Mouse (Mus musculus): ENCODE data around the gene Apeh. TPM values are rescaled to one million over a fixed set of nuclear protein-coding genes. Genes with fewer than 3 reads are reported as not detected.
"Not testable (repeated sequence)": the region's sequence is repeated elsewhere in the genome, so short reads cannot be mapped to it uniquely, and the experiment has no call there.

The Apeh gene
- 94.2 and 118 TPM in 2 replicates for polyA plus RNA-seq (2012; rRNA removed)

DNA sequence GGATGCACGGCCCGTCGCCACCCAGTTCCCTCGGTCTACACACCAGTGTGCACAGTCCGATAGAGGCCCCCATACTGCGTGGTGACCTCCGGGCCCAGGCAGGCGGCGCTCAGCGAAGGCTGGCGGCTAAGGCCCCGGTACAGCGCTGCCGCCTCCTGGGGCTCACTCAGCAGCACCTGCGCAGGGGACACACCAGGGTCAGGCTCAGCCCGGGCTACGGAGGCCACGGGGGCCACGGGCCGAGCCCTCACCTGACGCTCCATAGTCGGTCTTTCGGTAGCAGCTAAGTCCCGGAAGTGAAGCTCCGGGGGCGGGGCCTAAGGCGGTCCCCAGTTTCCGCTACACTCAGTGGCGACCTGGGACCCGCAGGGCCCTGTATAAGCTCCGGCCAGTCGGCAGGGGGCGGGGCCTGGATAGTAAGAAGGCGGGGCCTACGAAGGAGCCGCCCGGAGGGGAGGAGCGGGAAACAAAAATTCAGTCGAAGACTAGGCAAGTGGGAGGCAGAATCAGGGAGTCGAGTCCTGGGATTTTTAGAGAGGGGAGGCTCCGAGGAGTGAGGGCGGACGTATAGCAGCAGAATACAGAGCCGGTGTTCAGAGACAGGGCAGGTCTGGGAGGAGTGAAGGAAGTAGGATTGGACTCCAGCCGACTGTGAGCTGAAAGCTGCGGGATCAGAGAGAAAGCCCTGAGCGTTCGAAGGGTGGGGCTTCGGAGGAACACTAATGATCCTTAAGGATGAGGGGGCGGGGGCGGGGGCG, at the start of gene Apeh:
Gene Apeh (minus strand): TSS at position 423 of the 758 bp plus-strand sequence.
- no peak for DNase-seq (ENCODE audit: low read depth)

DNA sequence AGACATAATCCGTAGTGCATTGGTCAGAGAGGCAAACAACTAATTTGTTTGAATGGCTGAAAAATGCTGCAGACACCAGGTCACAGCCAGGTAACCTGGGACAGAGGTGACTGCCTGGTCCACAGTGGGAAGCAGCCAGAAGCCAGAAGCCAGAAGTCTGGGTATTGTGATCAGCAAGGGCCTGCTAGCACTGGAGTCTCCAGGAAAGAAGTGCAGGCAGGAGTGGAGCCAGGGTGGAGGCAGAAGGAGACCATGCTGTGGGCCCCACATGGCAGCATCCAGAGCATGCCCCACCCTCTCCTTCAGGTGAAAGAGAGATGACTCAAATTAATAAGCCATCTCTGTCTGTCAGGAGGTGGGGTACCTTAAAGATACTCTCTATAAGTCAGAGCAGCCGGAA, 49.1 kb upstream of the Apeh start:
- DNase-seq (ENCODE audit: low read depth): no peak

DNA sequence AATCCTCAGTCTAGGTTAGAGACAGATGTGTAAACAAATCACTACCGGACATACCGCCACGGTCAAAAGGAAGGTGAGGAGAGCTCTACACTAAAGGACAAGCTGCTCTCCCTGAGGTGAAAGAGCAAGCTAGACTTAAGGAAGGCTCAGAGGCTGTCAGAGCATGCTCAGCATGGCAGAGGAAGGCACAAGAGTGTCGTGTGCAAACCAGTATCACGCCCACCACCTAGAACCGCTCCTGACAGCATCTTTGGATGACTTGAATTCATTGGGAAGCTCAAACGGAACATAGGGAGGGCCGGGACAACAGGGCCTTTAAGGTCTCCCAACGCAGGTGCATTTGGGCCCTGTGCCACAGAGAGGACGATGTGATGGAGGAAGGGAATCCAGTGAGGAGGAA, 47.0 kb upstream of the Apeh start:
- no peak for DNase-seq (ENCODE audit: low read depth)

DNA sequence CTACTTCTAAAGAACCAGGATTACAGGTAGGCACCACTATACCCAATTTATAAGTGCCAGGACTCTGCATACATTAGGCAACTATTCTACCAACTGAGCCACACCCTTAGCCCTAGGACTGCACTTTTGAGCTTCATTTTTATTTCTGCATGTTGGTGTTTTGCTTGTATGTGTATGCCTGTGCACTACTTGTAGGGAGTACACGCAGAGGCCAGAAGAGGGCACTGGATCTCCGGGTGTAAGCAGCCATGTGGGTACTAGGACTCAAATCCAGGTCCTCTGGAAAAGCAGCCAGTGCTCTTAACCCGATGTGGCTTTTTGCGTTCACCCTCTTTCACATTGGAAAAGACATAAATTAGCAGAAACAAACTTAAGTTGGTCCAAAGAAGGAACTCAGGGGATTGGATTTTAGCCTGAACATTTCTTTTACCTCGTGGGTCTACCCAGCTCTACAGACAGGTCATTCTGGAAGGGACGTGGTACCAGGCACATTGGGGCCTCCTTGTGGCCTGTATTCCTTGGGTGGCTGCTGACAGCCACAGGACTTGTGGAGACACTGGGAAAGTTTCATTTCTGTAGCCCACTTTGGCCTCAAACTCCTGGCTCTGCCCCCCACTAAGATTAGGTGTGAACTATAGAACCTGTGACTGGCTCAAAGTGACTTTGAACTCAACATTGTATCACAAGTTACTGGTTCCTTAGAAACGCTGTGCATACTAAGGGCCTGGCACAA, 45.7 kb upstream of the Apeh start:
- DNase-seq (ENCODE audit: low read depth): no peak

DNA sequence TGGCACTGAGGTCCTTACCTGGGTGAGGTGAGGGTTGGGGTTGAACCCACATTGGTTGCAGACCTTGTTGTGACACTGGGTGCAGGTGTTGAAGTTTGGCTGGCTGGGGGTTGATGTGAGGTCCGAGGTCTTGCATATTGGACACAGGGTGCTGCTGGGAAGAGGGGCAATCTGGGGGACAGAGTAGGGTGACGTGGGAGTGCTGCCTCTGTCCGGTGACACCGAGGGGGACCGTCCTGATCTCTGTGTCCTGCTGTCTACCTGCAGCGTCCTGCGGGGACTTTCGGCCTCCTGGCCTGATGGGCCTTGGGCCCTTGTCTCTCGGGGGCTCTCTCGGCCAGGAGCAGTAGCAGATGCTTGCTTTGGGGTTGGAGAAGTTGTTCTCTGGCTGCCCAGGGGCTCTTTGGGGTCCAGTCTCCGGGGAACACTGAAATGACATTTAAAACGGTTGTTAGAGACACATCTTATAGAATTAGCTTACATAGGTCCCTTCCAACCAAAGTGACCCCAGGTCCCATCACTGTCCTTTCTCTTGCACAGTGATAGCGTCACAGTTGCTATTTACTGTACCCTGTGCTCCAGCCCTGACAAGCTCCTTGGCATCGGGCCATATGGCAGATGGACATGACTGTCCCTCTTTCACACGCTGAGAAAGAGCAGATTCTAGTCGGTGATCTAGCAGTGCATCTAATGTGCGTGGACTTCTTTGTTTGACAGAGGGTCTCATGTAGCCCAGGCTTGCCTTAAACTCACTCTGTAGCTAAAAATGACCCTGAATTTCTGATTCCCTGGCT, 45.0 kb upstream of the Apeh start:
- DNase-seq (ENCODE audit: low read depth): no peak

DNA sequence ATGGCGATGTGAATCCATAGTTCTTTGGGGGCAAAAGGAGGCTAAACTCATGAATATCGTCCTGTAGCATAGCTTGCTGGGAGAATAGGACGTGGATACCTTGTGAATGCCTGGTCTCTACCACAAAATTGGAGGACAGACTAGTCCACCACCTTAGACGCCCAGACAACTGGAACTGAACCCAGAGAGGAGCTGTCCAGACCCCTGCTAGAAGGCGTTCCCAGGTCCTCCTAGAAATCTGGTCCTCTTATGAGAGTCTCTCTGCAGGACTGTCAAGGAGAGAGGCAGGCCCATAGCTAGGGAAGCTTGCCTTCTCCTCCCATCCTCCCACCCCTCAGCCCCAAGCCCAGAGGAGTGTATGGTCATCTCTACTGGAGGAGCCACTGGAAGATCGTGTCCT, 43.7 kb upstream of the Apeh start:
- DNase-seq (ENCODE audit: low read depth): no peak

DNA sequence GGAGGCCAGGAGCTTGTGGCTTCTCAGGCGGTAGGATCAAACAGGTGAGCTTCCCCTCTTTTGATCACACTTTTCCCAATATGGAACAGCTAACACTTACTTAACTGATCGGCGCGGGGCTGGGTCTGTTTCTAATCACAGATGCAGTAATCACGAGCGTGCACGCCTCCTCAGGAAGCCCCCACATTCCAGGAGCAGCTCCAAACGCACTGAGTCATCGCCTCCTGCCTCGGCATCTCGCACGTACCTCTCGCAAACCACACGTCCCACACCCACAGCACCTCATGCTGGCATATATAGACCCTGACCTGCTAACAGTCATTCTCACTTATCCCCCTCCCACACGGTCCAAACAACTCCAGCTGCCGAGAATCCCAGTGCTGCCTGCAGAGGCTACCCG, 43.1 kb upstream of the Apeh start:
- DNase-seq (ENCODE audit: low read depth): no peak

DNA sequence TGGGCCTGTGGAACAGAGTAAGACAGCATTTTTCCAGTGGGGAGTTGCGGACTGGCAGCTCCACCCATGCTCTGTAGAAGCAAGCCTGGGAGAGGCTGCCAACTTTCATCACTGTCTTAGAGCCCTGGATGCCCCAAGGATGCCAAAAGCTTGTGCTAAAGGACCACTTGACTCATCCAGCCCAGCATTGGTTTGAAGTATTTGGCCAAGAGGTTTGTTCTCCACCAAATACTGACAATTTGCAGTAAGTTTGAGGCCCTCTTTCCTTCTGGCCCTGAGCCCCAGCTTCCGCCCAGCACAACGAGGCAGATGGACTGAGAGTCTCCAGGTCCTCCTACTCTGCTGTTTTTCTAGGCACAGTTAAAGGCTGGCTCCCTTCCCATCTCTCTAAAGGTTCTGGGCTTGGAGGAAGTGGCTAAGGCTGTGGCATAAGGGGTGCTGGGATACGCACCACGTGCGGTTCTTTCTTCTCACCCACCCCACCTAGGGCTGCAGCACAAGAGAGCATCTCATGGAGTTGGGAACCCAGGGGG, 42.6 kb upstream of the Apeh start:
- peak; percentile 70 for DNase-seq (ENCODE audit: low read depth)

DNA sequence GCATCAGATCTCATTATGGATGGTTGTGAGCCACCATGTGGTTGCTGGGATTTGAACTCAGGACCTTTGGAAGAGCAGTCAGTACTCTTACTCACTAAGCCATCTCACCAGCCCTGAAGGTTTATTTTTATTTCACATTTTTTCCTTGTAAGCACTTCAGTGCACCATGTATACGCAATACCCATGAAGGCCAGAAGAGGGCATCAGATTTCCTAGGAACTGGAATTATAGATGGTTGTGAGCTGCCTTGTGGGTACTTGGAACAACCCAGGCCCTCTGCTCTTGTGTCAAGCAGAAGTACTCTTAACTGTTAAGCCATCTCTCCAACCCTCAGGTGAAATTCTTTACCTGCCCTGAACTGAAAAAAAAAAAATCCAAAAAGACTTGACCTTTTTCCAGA, 41.8 kb upstream of the Apeh start:
- no peak for DNase-seq (ENCODE audit: low read depth)

DNA sequence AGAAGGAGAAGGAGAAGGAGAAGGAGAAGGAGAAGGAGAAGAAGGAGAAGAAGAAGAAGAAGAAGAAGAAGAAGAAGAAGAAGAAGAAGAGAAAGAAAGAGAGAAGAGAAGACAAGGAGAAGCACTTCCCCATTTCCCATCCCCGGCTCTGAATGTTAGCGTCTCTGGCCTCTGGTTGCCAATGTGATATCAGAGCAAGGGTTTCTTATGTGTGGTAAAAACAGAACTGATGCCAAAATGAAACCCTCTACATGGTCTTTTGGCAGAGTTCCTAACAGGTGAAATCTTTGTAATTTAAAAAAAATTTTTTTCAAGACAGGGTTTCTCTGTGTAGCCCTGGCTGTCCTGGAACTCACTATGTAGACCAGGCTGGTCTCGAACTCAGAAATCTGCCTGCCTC, 41.3 kb upstream of the Apeh start:
- DNase-seq (ENCODE audit: low read depth): not testable (repeated sequence)

DNA sequence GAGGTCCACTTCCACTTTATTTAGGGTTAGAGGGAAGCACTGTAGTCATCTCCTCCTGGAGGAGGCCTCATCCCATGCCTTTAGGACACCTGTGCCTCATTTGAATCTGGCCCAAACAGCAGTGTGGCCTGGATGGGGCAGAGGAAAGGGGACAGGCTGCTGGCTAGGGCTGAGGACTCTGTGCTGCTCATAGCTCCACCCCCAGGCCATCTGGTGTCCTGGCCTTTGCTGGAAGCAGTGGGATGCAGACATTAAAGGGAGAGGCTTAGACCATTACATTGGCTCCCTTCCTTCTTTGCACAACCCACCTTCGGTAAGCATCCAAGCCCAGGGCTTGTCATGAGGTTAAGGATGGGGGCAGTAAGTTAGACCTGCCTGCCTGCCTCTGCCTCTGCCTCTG, 39.1 kb upstream of the Apeh start:
- DNase-seq (ENCODE audit: low read depth): no peak

DNA sequence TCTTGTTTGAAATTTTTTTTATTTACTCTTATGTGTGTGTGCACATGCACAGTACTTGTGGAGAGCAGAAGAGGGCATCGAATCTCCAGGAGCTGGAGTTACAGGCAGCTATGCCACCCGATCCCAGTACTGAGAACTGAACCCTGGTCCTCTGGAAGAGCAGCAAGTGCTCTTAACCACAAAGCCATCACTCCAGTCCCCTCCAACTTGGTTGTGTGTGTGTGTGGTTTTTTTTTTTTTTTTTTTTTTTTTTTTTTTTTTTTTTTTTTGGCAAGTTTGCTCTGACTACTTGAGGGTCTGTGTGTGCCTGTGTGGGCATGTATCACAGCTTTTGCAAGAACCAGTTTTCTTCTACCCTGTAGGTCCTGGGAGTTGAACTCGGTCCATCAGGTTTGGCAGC, 38.0 kb upstream of the Apeh start:
- no peak for DNase-seq (ENCODE audit: low read depth)

DNA sequence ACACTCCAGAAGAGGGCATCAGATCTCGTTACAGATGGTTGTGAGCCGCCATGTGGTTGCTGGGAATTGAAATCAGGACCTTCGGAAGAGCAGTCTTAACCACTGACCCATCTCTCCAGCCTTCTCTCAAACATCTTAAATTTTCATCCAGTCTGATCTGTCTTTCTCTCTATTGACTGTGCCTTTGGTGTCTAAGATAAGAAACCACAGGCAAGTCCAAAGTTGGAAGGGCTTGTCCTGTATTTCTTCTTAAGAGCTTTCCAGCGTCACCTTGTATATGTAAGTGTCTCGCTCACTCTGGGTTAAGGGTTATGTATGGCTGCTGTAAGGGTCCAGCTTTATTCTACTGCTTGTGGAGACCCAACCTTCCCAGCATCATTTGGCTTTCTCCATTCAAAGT, 37.1 kb upstream of the Apeh start:
- DNase-seq (ENCODE audit: low read depth): no peak

DNA sequence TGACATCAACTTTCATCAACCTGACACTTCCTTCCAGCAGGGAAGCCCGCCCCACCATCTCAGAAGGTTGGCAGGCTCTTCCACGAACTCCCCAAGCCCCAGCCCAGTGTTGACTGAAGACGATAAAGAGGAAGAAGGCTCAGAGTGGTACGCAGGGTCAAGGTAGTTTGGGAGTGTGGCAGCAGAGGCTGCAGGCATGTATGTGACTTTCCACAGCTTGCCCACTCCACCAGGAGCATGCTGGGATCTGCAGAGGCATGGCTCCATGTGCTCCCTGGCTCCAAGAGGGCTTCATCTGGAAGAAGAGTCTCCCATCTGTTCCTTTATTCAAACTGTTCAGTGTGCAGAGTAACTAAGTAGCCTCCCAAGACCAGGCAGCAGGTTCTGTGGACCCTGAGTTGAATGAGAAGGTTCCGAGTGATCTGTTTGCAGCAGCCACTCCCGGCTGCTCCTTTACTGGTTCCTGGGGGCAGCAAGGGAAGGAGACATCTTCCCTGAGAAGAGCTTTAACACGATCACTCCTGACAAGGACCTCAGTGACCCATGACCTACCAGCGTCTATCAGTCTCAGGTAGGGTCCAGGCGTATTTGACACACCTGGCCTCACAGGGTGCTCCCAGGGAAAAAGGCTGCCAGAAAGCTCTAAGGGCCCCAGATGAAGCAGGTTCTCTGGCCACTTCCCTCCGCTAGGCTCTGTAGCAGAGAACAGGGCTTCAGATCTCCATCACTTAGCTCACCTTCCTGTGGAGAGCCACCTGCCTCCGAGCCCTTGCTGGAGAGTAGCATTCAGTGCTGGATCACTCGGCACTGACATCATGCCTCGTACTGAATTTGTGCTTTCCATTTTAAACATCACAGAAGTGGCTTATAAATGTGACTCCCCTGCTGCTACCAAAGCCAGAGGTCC, 34.9 kb upstream of the Apeh start:
- DNase-seq (ENCODE audit: low read depth): no peak

DNA sequence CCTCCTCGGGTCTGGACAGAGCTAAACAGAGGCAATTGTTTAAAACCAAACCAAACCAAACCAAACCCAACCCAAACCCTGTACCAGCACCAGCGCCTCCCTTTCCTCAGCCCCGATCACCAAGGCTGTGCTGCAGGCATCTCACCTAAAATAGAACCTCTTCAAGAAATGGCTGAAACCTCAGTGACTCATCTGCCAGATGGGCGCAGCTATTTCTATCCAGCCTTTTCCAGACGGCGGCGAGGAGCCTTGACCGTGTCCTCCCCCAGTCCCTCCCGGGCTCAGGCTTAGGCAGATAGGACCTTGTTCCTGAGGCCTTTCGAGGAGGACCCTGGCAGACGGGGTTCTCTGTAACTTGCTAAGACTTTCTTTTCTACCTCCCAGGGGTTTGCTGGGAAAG, 33.8 kb upstream of the Apeh start:
- no peak for DNase-seq (ENCODE audit: low read depth)

DNA sequence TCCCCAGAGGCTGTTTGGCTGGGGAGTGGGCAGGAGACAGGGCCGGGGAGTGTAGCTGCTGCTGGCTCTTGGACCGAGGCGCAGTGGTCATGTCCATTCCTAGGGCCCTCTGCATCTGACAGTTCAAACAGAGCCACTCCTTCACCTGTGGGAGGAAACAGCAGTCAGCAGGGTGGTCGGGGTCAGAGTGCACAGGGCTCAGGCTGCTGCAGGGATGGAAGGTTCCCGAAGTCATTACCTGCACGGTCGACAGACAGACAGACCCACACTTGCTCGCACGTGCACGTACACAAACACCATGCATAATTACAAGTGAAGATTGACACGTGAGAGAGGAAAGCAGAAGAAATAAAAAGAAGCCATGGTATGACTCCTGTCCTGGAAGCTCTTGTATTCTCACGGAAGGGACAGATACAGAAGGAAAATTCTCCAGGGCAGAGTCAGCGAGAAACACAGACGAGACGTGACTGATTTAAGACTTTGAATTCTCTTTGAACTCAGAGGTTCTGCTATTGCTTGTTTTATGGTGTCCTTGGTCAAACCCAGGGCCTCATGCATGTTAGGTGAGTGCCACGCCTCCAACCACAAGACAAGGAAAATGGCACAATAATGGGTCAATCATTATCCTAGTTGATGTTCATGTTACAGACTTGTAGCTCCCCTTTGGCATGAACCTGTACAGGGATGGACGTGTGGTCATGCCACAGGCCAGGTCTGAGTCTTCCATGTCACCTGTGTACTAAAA, 32.2 kb upstream of the Apeh start:
- DNase-seq (ENCODE audit: low read depth): no peak

DNA sequence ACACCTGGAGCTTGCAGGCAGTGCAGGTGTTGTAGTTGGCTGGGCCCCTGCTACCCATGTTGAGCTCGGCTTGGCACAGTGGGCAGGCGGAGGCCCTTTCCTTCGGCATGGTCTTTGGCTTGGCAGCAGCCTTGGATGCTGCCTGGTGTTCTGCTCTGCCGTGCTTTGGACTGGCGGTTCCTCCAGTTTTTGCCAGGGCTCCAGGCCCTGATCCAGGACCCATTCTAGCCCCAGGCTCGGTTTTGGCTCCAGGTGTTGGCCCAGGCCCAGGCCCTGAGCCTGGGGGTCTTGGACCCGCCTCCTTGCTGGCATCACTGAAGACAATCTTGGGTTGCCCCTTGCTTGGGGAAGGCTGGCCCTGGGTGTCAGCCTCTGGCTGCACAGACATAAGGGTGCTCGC, 31.3 kb upstream of the Apeh start:
- no peak for DNase-seq (ENCODE audit: low read depth)

DNA sequence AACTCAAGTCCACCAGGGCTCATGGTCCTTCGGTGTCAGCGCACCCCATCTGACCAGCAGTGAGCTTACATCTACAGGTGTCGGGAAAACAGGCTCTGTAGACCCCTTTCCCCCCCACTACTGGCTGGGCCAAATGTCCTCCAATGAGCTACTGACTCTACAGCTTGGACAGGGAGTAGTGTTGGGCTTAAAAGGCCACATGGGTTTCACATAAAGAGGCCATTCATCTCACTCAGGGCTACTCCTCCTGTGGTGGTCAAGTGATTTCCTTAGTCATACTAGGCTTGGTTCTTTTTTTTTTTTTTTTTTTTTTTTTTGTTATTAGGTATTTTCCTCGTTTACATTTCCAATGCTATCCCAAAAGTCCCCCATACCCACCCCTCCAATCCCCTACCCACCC, 29.5 kb upstream of the Apeh start:
- DNase-seq (ENCODE audit: low read depth): no peak

DNA sequence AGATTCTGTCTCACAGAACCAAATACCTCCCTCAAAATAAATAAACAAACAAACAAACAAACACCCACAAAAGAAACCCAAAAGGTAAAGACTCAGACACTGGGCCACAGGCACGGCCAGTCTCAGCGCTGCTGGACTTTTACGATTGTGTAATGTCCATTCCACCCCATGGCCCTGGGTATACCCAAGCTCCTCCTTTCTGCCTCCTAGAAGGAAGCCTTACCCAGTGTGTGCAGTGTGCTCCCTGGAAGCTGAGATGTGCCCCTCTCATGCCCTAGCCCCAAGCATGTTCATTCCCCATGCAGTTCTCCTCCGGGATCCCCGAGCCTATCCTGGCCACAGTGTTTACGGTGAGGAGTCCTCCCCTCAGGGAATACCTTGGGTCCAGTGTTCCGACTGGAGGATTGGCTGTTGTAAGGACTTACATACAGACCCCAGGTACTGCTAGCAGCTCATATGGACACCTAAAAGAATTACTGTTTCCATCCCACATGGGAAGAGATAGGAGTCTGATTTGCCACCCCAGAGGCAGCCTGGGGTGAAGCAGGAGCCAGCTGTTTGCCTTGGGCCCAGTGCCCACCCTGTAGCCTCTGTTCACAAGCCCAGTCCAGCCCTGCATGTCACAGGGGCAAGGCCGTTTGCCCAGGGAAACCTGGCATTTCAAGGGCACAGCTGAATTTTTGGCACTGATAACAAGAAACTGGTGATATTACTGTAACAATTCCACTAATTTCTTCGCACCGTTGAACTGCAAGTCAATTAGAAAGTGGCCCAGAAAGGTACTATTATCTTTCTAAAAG, 27.0 kb upstream of the Apeh start:
- no peak for DNase-seq (ENCODE audit: low read depth)

DNA sequence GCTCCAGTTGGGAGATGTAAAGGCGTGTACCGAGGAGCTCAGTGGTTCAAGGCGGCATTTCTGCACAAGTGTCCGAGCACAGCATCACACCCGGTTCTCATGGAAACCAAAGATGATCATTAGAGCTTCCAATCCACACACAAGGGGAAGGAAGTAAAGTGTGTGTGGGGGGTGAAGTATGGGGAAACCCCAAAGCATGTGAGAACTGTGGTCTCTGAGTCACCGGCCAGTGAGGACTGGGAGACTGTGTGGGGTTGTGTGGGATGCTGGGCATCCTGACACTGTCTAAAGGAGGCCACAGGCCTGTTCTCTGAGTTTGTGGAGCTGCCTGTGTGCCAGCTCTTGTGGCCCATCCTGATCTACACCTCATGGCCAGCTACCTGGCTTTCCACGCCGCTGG, 26.3 kb upstream of the Apeh start:
- DNase-seq (ENCODE audit: low read depth): no peak
